Mouse (Mus musculus) liver, postnatal 0 days (tissue): ENCODE measurements around the gene Olfr745.

ENCODE experiments used
- CTCF ChIP-seq: sonication (generic); IDR thresholded peaks from 2 replicates; pipeline ENCODE4 v1.5.1; 2016; ENCODE audit warnings: antibody characterized with exemption, low read depth
- EP300 ChIP-seq: IDR thresholded peaks from 2 replicates; pipeline ENCODE4 v1.6.1; 2016; ENCODE audit warnings: antibody characterized with exemption, low read depth, mild to moderate bottlenecking

DNA sequence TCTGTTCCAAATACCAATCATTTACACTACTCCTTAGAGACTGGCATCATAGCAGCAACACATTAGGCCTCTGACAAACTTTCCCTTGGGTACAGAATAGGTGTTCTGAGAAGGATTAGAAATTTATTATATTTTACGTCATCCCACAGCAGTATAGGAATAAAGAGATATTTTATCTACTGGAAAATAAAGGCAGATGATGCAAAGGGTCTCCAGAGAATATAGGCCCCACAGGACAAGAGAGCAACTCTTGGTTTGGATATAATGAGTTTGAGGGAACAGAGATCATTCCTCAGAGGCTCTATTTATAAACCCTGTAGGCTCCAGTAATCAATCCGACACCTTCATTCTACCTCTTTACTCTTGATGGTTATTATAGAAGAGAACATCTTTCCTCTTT is 24.6 kb upstream of the Olfr745 start, which contains the start of gene Olfr744:
- no peak for TF ChIP-seq CTCF
- no peak for TF ChIP-seq EP300
